ENCODE assay signal across 12 mouse cellular contexts in the genomic region with DNA sequence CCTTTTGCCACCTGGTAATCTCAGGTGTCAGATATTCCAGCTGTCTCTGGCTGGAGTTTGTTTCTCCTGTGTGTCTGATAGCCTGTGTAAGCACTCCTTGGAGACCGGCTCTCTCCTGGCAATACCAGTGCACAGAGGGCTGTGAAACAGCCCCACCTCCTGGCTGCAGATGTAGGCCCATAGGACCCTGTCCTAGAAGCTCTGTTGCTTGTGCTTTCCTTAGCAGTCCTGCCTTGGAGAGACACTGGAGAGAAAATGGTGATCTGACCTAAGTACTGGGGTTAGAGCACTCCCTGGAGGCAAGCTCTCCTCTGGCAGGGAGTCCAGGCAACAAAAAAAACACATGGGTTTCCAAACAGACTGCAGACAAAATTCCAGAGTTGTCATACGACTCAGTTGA.
A peak's percentile ranks its signal among the peaks of the same experiment; 100 is the strongest.
DNase-seq lines count a peak whose midpoint lies in the region; ATAC-seq and TF ChIP-seq lines count a peak whose summit lies in the region.
"Had no signal": no experiment of that assay in that cellular context is flagged by ENCODE, and none has a peak within 500 bp of the region (broad histone marks: within the 10 kb centered on the region; RNA-seq: fewer than 3 reads in every experiment).

No protein-coding gene starts in this region.

- 54% methylated on average over 2 of the region's 2 CpGs for WGBS in kidney, embryonic 16.5 days

- H3K4me1 ChIP-seq in kidney, embryonic 16.5 days (ENCODE audit: insufficient read depth, low read length): no peaks in the 10 kb centered on the region
- H3K4me1 ChIP-seq in ES-Bruce4 (ENCODE audit: control insufficient read depth, insufficient read depth, low read length): no peaks in the 10 kb centered on the region
- H3K4me1 ChIP-seq: hindbrain, embryonic 10.5 days had no signal

- H3K9me3 ChIP-seq in kidney, embryonic 16.5 days (ENCODE audit: low read length): no peaks in the 10 kb centered on the region
- H3K9me3 ChIP-seq in ES-Bruce4 (replicated peaks; ENCODE audit: control insufficient read depth, insufficient read depth, low read length, poor library complexity, severe bottlenecking): no peaks in the 10 kb centered on the region; the same call in 1 of the 2 replicates
- H3K9me3 ChIP-seq: hindbrain, embryonic 10.5 days had no signal

- H3K4me3 ChIP-seq in kidney, embryonic 16.5 days (ENCODE audit: low read length): no peak overlapping the region
- H3K4me3 ChIP-seq in ES-Bruce4 (ENCODE audit: low read depth, low read length): no peak overlapping the region
- H3K4me3 ChIP-seq: hindbrain, embryonic 10.5 days had no signal

- H3K36me3 ChIP-seq in kidney, embryonic 16.5 days (ENCODE audit: insufficient read depth, low read length): no peaks in the 10 kb centered on the region
- no peaks in the 10 kb centered on the region for H3K36me3 ChIP-seq in ES-Bruce4 (ENCODE audit: control insufficient read depth, insufficient read depth, low read length, poor library complexity, severe bottlenecking)
- H3K36me3 ChIP-seq: hindbrain, embryonic 10.5 days had no signal

- peak; percentile 24 for TF ChIP-seq CTCF in ES-Bruce4 (IDR thresholded peaks at IDR 0.05; ENCODE audit: low read depth, low read length)

- H3K27ac ChIP-seq in kidney, embryonic 16.5 days (ENCODE audit: low read length): no peak overlapping the region
- H3K27ac ChIP-seq in ES-Bruce4 (ENCODE audit: insufficient read depth, low read length): no peak overlapping the region
- H3K27ac ChIP-seq: hindbrain, embryonic 10.5 days had no signal

- peak; percentile 13 to 22 for DNase-seq in kidney, postnatal 4 days
- DNase-seq in 416B (ENCODE audit: low read depth): peak; percentile 60
- peak; percentile 13 for DNase-seq in adrenal gland, postnatal 36 days
- DNase-seq in spleen, postnatal 10 days (ENCODE audit: low spot score in 2 of 2): no peak
- no peak for DNase-seq in spleen, adult 12 weeks (ENCODE audit: low spot score)
- DNase-seq: cerebellum, adult 2 months; layer of hippocampus, adult 9-11 months; left cerebral cortex, postnatal 4 days had no signal

- no peak overlapping the region for H3K4me2 ChIP-seq in kidney, embryonic 16.5 days (replicated peaks; ENCODE audit: low read depth, low read length)
- H3K4me2 ChIP-seq: midbrain, embryonic 11.5 days had no signal

- TF ChIP-seq POLR2A in ES-Bruce4 (IDR thresholded peaks at IDR 0.05; ENCODE audit: insufficient read depth, low read length): no peak

- no peaks in the 10 kb centered on the region for H3K27me3 ChIP-seq in kidney, embryonic 16.5 days (ENCODE audit: insufficient read depth, low read length)
- H3K27me3 ChIP-seq in ES-Bruce4 (ENCODE audit: control insufficient read depth, insufficient read depth, low read length, poor library complexity, severe bottlenecking): no peaks in the 10 kb centered on the region

- TF ChIP-seq EP300 in ES-Bruce4 (IDR thresholded peaks at IDR 0.05; ENCODE audit: insufficient read depth, low read depth, low read length): no peak

- no peak overlapping the region for H3K9ac ChIP-seq in kidney, embryonic 16.5 days (replicated peaks; ENCODE audit: low read length)
- H3K9ac ChIP-seq in ES-Bruce4 (ENCODE audit: low read depth, poor library complexity, severe bottlenecking): no peak overlapping the region

- ATAC-seq in kidney, embryonic 16.5 days (ENCODE audit: low FRiP score, low TSS enrichment): no peak

Comparison
In these comparisons a context has a peak if more than half of its experiments do, and no peak if none do; other contexts are left out.
1. DNase-seq: peak in kidney, postnatal 4 days (2 of 2), 416B (single experiment) and adrenal gland, postnatal 36 days (2 of 2); none in spleen, postnatal 10 days (0 of 2) and spleen, adult 12 weeks (single experiment).